Mouse (Mus musculus): ENCODE measurements around the gene Tac1.

- TF ChIP-seq GATA1 (IDR thresholded peaks at IDR 0.05; ENCODE audit: low read length) (no peak), TAL1 (IDR thresholded peaks at IDR 0.05; ENCODE audit: low read length) (no peak)
Measured at GRCm38 (mm10) chr6:7598416-7598815, 43.7 kb downstream of the Tac1 start.

All from erythroblast, embryonic 14.5 days (primary cell).